Mouse (Mus musculus) spleen, adult 2 months (tissue): ENCODE measurements around the gene Ift80. TPM values are rescaled to one million over a fixed set of nuclear protein-coding genes. Genes with fewer than 3 reads are reported as not detected.
A peak's percentile ranks its signal among the peaks of the same experiment; 100 is the strongest.

ENCODE experiments used
- DNase-seq, 2 experiments: peaks; one replicate each; pipeline versions ENCODE4 v3.0.0 to v3.0.0-alpha.2; 2012 to 2021; ENCODE audit warnings: low spot score in 2 of 2, low read depth in 1 of 2
- H3K27ac ChIP-seq: fragments of 200-500 bp; 2 replicates; pipeline ENCODE4 v1.5.1; 2012; ENCODE audit warnings: low read length, inconsistent platforms; ENCODE audit not compliant: insufficient read depth
- H3K27me3 ChIP-seq: fragments of 200-500 bp; 2 replicates; pipeline ENCODE4 v1.6.1; 2012; ENCODE audit warnings: mild to moderate bottlenecking, moderate library complexity, low read length, inconsistent platforms; ENCODE audit not compliant: control insufficient read depth, insufficient read depth
- H3K36me3 ChIP-seq: fragments of 200-500 bp; 2 replicates; pipeline ENCODE4 v1.6.1; 2012; ENCODE audit warnings: mild to moderate bottlenecking, low read length, inconsistent platforms; ENCODE audit not compliant: control insufficient read depth, insufficient read depth
- H3K4me1 ChIP-seq: fragments of 200-500 bp; 2 replicates; pipeline ENCODE4 v1.6.1; 2011; ENCODE audit warnings: inconsistent platforms; ENCODE audit not compliant: control insufficient read depth, insufficient read depth, insufficient read length
- H3K4me3 ChIP-seq: fragments of 200-500 bp; 2 replicates; pipeline ENCODE4 v1.5.1; 2011; ENCODE audit warnings: mild to moderate bottlenecking, inconsistent platforms; ENCODE audit not compliant: insufficient read depth, insufficient read length; ENCODE audit errors: extremely low read depth
- CTCF ChIP-seq: fragments of 200-500 bp; IDR thresholded peaks from 2 replicates; pipeline ENCODE4 v1.5.1; 2011; ENCODE audit warnings: mild to moderate bottlenecking, inconsistent platforms; ENCODE audit not compliant: insufficient read depth, insufficient read length, insufficient replicate concordance; ENCODE audit errors: extremely low read depth
- POLR2A ChIP-seq: fragments of 200-500 bp; IDR thresholded peaks from 2 replicates; pipeline ENCODE4 v1.6.1; 2011; ENCODE audit warnings: low read depth, low read length, inconsistent platforms
- WGBS: fragments of 180-500 bp; shearing (Covaris S2); methylation state at CpG from one replicate; pipeline ENCODE4 v1.1.7; 2018; 5-methylcytosine and 5-hydroxymethylcytosine counted together
- polyA plus RNA-seq: library from polyadenylated mRNA; depleted of rRNA; stranded (reverse); fragments of >200 nt; gene quantifications from 2 replicates; pipeline ENCODE4 v1.2.3, GENCODE M21; 2012

The Ift80 gene
- polyA plus RNA-seq, 1 experiment = 3.1 TPM

DNA sequence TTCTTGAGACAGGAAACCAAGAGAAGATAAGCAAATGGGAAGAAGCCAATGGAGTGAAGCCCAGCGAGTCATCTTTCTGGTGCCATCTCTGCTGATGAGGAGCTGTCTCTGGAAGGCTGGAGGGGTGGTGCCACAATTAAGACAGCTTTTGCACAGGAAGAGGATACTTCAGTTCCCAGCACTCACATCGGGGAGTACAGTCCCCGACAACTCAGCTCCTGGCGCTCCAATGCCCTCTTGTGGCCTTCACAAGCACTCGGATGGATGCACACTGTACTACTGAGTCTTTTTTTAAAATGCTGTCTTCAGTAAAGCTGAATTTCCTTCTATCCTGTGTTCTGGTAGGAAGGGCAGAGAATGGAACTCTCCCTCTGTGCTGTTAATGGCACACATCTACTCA lies 107.2 kb downstream of the Ift80 start:
- TF ChIP-seq CTCF (no peak), POLR2A (no peak)
- 89% methylated on average over 5 of the region's 5 CpGs for WGBS
- DNase-seq = no peak
- Histone ChIP-seq H3K4me3 (no peak overlapping the region), H3K36me3 (0 out of 2 replicates have a peak, but pooled peaks cover 1% of the 10 kb centered on the region), H3K27ac (no peak overlapping the region), H3K4me1 (no peaks in the 10 kb centered on the region), H3K27me3 (no peaks in the 10 kb centered on the region)

DNA sequence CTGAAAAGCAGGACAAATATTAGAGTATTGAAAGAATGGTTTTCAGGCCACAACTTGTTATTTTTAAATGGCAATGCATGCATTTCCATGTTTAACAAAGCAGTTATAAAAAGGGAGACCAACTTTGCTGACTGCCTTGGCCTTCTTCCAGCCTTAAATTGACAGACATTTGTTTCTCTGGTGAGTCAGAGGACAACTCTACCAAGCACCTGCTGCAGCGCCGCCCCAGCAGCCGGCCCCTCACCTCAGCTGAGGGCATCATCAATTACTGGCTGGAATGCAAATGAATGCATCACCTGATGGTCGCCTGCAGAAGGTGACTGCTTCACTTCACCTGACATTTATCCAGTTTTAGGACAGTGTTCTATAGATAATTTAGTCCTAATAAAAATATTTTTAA lies 108.9 kb downstream of the Ift80 start:
- no peak for DNase-seq
- Histone ChIP-seq H3K36me3 (0 out of 2 replicates have a peak, but pooled peaks cover 1% of the 10 kb centered on the region), H3K27ac (no peak overlapping the region), H3K27me3 (no peaks in the 10 kb centered on the region), H3K4me3 (no peak overlapping the region), H3K4me1 (no peaks in the 10 kb centered on the region)
- WGBS = 95% methylated on average over 4 of the region's 4 CpGs
- TF ChIP-seq POLR2A (no peak), CTCF (no peak)

DNA sequence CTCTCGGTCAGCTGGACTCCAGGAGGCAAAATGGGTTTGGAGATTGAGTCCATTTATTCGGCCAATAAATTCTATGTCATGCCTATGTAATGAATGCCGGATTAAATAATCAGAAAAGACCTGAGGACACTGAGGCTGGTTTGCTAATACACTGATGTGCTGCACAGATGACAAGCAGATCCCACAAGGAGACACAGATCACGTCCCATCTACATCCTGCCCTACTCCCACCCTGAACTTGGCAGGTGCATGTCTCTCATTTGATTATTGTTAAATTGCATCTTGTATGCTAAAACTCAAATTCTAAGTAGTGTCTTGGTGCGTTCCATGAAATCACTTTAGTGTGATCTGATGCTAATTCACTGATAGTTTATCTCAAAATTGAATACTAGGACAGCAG lies 117.5 kb downstream of the Ift80 start:
- Histone ChIP-seq H3K4me1 (0 out of 2 replicates have a peak, but pooled peaks cover 2% of the 10 kb centered on the region), H3K27ac (no peak overlapping the region), H3K27me3 (no peaks in the 10 kb centered on the region), H3K4me3 (no peak overlapping the region), H3K36me3 (no peaks in the 10 kb centered on the region)
- DNase-seq = no peak
- WGBS = 93% methylated on average over 5 of the region's 5 CpGs
- TF ChIP-seq CTCF (no peak), POLR2A (no peak)

DNA sequence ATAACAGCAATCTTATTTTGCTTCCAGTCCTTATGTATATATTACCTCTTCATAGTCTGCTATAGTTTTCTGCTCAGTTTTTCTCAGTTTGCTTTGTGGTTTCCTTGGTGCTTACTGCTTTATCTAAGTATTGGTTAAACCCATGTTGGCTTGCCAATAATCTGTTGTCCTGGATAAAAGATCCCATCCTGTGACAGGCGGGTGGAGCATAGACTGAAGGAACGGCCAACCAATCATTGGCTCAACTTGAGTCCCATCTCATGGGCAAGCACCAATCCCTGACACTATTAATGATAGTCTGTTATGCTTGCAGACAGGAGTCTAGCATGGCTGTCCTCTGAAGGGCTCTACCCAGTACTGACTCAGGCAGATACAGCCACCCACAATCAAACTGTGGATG lies 130.3 kb downstream of the Ift80 start:
- peaks cover 12% of the 10 kb centered on the region for H3K27me3 ChIP-seq
- no peak for DNase-seq
- H3K4me3 ChIP-seq = no peak overlapping the region
- no peak for TF ChIP-seq POLR2A
- TF ChIP-seq CTCF = no peak
- peaks cover 10% of the 10 kb centered on the region for H3K4me1 ChIP-seq
- 88% methylated on average over 2 of the region's 2 CpGs for WGBS
- H3K27ac ChIP-seq = no peak overlapping the region
- H3K36me3 ChIP-seq = no peaks in the 10 kb centered on the region

DNA sequence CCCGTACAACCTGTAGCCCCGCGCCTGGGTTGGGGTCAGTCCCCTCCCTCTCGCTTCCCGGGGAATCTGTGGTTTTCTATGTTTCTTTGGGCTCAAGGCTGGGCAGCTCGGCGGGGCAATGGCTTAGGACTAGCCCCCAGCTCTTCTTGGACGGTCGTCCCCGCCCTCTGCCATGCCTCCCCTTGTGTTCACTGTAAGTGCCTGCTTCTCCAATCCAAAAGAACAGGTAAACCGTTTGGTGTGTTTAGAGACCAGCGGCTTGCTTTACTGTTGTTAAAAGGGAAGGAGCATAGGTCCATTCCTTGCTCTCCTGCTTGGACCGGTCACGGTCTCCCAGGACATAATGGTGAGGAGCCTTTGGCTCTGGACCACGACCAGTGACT lies 133.8 kb downstream of the Ift80 start:
- no peak overlapping the region for H3K27ac ChIP-seq
- 17% methylated on average over 15 of the region's 15 CpGs for WGBS

DNA sequence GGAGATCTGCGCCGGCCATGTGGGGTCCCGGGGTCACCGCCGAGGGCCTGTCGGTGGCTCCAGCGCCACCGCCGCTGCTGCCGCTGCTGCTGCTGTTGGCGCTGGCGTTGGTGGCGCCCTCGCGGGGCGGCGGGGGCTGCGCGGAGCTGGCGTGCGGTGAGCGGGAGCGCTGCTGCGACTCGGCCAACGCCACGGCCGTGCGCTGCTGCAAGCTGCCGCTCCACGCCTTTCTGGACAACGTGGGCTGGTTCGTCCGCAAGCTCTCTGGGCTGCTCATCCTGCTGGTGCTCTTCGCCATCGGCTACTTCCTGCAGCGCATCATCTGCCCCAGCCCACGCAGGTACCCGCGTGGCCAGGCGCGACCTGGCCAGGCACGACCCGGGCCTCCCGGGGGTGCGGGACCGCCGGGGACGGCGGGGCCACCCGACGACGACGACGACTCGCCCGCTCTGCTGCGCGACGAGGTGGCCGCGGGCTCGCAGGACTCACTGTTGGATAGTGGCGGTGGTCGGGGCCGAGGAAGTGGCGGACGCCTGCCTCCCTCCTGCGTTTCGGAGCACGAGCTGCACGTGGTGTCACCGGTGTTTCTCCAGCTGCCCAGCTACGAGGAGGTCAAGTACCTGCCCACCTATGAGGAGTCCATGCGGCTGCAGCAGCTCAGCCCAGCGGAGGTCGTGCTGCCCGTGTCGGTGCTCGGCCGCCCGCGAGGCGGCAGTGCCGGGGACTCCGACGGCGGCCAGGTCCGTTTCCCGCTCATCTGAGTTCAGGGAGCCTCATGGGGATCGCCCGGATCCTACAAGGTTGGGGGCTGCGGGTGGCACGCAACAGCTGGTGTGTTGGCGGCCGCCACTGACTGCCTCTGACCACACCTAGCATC lies 134.4 kb downstream of the Ift80 start:
- DNase-seq = peak in 1 of 2 experiments; percentile 6
- H3K4me1 ChIP-seq = peaks cover 10% of the 10 kb centered on the region
- H3K27ac ChIP-seq = no peak overlapping the region
- TF ChIP-seq POLR2A (no peak), CTCF (0 out of 2 replicates have a peak, but pooled peaks have one; percentile 3)
- WGBS = 2% methylated on average over 94 of the region's 96 CpGs
- peak overlapping the region; percentile 58 for H3K4me3 ChIP-seq
- H3K27me3 ChIP-seq = peaks cover 16% of the 10 kb centered on the region
- no peaks in the 10 kb centered on the region for H3K36me3 ChIP-seq

More for the DNA sequence above, 133.8 kb downstream of the Ift80 start:
- Histone ChIP-seq H3K4me1 (peaks cover 10% of the 10 kb centered on the region), H3K4me3 (peak overlapping the region; percentile 58; the same call in 1 of the 2 replicates), H3K36me3 (no peaks in the 10 kb centered on the region), H3K27me3 (peaks cover 16% of the 10 kb centered on the region)
- no peak for DNase-seq
- no peak for TF ChIP-seq POLR2A
- TF ChIP-seq CTCF = no peak

DNA sequence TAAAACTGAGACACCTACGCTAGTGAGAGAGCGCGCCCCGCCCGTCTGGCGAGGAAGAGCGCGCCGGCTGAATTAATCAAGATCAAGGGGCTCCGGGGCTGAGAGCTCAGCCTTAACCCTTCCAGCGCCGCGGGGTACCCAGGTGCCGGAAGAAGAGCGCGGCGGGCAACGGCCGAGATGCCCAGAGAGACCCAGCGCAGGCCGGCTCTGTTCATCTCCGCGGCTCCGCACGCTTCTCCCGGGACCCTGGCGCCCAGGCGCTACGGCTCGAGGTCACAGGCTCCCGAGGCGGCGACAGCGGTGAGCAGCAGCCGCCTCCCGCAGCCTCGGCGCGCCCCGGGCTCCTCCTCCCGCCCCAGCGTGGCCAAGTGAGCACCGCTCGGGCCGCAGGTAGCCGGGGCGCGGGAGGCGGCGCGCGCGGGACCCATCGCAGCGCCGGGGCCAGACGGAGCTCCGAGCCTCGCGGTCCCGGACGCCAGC lies 135.1 kb downstream of the Ift80 start, which contains the start of gene 1110032F04Rik:
TSS of gene 1110032F04Rik (plus strand) at position 376 of the 480 bp plus-strand sequence.
- DNase-seq = peak in 1 of 2 experiments; percentile 13
- TF ChIP-seq CTCF (no peak), POLR2A (no peak)
- WGBS = 1% methylated on average over 62 of the region's 62 CpGs

More for the DNA sequence above, 135.1 kb downstream of the Ift80 start, which contains the start of gene 1110032F04Rik:
- no peaks in the 10 kb centered on the region for H3K36me3 ChIP-seq
- H3K27me3 ChIP-seq = peaks cover 16% of the 10 kb centered on the region
- peaks cover 10% of the 10 kb centered on the region for H3K4me1 ChIP-seq
- no peak within 1 kb of the TSS for H3K27ac ChIP-seq
- H3K4me3 ChIP-seq = peak within 1 kb of the TSS; percentile 58
